Comparison of ENCODE assay signal across 13 mouse cellular contexts in genomic region chr9:45550662-45551061, GRCm38 (mm10).
DNase-seq lines count a peak whose midpoint lies in the region; ATAC-seq and TF ChIP-seq lines count a peak whose summit lies in the region.
"Had no signal": no experiment of that assay in that cellular context is flagged by ENCODE, and none has a peak within 500 bp of the region (broad histone marks: within the 10 kb centered on the region; RNA-seq: fewer than 3 reads in every experiment).

No protein-coding gene starts in this region.

- intact Hi-C loops in left cerebral cortex, postnatal 4 days (cut with DNase I), result no loop called here
- intact Hi-C loops in left cerebral cortex, postnatal 36 days (cut with DNase I), result no loop called here

- peak; percentile 50 for ATAC-seq in forebrain, embryonic 15.5 days (replicated peaks)
- peak; percentile 26; the same call in 1 of the 2 replicates for ATAC-seq in midbrain, embryonic 16.5 days
- ATAC-seq: CD4-positive, CD25-positive, alpha-beta regulatory T cell, adult 4 months; liver, postnatal 0 days; Patski had no signal

- H3K36me3 ChIP-seq in forebrain, embryonic 15.5 days, result no peaks in the 10 kb centered on the region
- H3K36me3 ChIP-seq in midbrain, embryonic 16.5 days (ENCODE audit: control insufficient read depth, insufficient read depth, low read length), result no peaks in the 10 kb centered on the region

- no peak overlapping the region for H3K9ac ChIP-seq in forebrain, embryonic 15.5 days (replicated peaks)
- H3K9ac ChIP-seq in midbrain, embryonic 16.5 days (ENCODE audit: low read depth, low read length), result no peak overlapping the region
- H3K9ac ChIP-seq: liver, postnatal 0 days had no signal

- no peaks in the 10 kb centered on the region for H3K27me3 ChIP-seq in cerebellum, adult 2 months (ENCODE audit: control insufficient read depth, insufficient read depth, low read length)
- no peaks in the 10 kb centered on the region for H3K27me3 ChIP-seq in forebrain, embryonic 15.5 days
- H3K27me3 ChIP-seq in midbrain, embryonic 16.5 days (ENCODE audit: control insufficient read depth, insufficient read depth, low read depth, low read length), result no peaks in the 10 kb centered on the region

- 19% methylated on average over 4 of the region's 4 CpGs for WGBS in cerebellum, adult 2 months
- WGBS in forebrain, embryonic 15.5 days, result 35% methylated on average over 4 of the region's 4 CpGs
- 62% methylated on average over 4 of the region's 4 CpGs for WGBS in midbrain, embryonic 16.5 days

- no peaks in the 10 kb centered on the region for H3K9me3 ChIP-seq in forebrain, embryonic 15.5 days
- H3K9me3 ChIP-seq in midbrain, embryonic 16.5 days (replicated peaks; ENCODE audit: control insufficient read depth, low read length, poor library complexity, severe bottlenecking), result no peaks in the 10 kb centered on the region

- H3K27ac ChIP-seq in cerebellum, adult 2 months (ENCODE audit: insufficient read depth, low read length), result no peak overlapping the region
- H3K27ac ChIP-seq in forebrain, embryonic 15.5 days (replicated peaks), result peak overlapping the region; percentile 91
- peak overlapping the region; percentile 60 for H3K27ac ChIP-seq in midbrain, embryonic 16.5 days (ENCODE audit: low read length)

- DNase-seq in left cerebral cortex, postnatal 4 days, result peak; percentile 75
- no peak for DNase-seq in left cerebral cortex, postnatal 36 days (ENCODE audit: low spot score in 2 of 2)
- DNase-seq in cerebellum, adult 2 months, result peak; percentile 82 to 89
- no peak for DNase-seq in urinary bladder, postnatal 10 days (ENCODE audit: low spot score)
- DNase-seq in lung, adult 18-20 months, result no peak
- no peak for DNase-seq in thymus, postnatal 25 days
- DNase-seq: adrenal gland, adult 8-10 months; kidney, postnatal 10 days; liver, postnatal 0 days had no signal

- no peak overlapping the region for H3K4me2 ChIP-seq in forebrain, embryonic 15.5 days (replicated peaks)
- H3K4me2 ChIP-seq in midbrain, embryonic 16.5 days (ENCODE audit: low read length), result no peak overlapping the region

- H3K4me3 ChIP-seq in cerebellum, adult 2 months (replicated peaks; ENCODE audit: insufficient read depth, low read depth, low read length), result no peak overlapping the region
- H3K4me3 ChIP-seq in forebrain, embryonic 15.5 days, result no peak overlapping the region
- no peak overlapping the region for H3K4me3 ChIP-seq in midbrain, embryonic 16.5 days (ENCODE audit: low read depth, low read length)

- no peak for TF ChIP-seq POLR2A in cerebellum, adult 2 months (IDR thresholded peaks at IDR 0.05; ENCODE audit: borderline replicate concordance, insufficient read depth, low read length)

- peaks cover 19% of the 10 kb centered on the region for H3K4me1 ChIP-seq in cerebellum, adult 2 months (ENCODE audit: control insufficient read depth, insufficient read depth, low read length)
- peaks cover 42% of the 10 kb centered on the region for H3K4me1 ChIP-seq in forebrain, embryonic 15.5 days
- H3K4me1 ChIP-seq in midbrain, embryonic 16.5 days (ENCODE audit: control insufficient read depth, insufficient read depth, low read length), result peaks cover 35% of the 10 kb centered on the region

- no peak; the same call in 1 of the 2 replicates for TF ChIP-seq CTCF in cerebellum, adult 2 months (IDR thresholded peaks at IDR 0.05; ENCODE audit: borderline replicate concordance, insufficient read depth, low read depth, low read length)

Comparison
In these comparisons a context has a peak if more than half of its experiments do, and no peak if none do; other contexts are left out.
1. DNase-seq: peak in left cerebral cortex, postnatal 4 days (single experiment) and cerebellum, adult 2 months (2 of 2); none in left cerebral cortex, postnatal 36 days (0 of 2), urinary bladder, postnatal 10 days (single experiment), lung, adult 18-20 months (0 of 2) and thymus, postnatal 25 days (single experiment).